ENCODE assay signal across 19 mouse cellular contexts in genomic region chr17:34975581-34976492, GRCm38 (mm10). TPM values are rescaled to one million over a fixed set of nuclear protein-coding genes. Genes with fewer than 3 reads are reported as not detected.
"Had no signal": no experiment of that assay in that cellular context is flagged by ENCODE, and none has a peak within 500 bp of the region (broad histone marks: within the 10 kb centered on the region; RNA-seq: fewer than 3 reads in every experiment).

No protein-coding gene starts in this region.

- H3K9me3 ChIP-seq: kidney, embryonic 15.5 days; limb, embryonic 12.5 days; lung, embryonic 15.5 days; megakaryocyte, embryonic 14.5 days; neural tube, embryonic 13.5 days had no signal

- H3K9ac ChIP-seq: kidney, embryonic 15.5 days; limb, embryonic 12.5 days; lung, embryonic 15.5 days; neural tube, embryonic 13.5 days had no signal

- DNase-seq: kidney, postnatal 14 days; liver; lung, postnatal 14 days; right cerebral cortex, postnatal 14 days; thymus, adult 18-20 months; thymus, postnatal 14 days had no signal

- ATAC-seq: midbrain, embryonic 16.5 days had no signal

- H3K36me3 ChIP-seq: limb, embryonic 12.5 days; lung, embryonic 15.5 days; neural tube, embryonic 13.5 days had no signal

- H3K27me3 ChIP-seq: kidney, embryonic 15.5 days; limb, embryonic 12.5 days; lung, embryonic 15.5 days had no signal

- H3K4me3 ChIP-seq: kidney, embryonic 15.5 days; limb, embryonic 12.5 days; lung, embryonic 15.5 days; megakaryocyte, embryonic 14.5 days; neural tube, embryonic 13.5 days had no signal

- H3K27ac ChIP-seq: kidney, embryonic 15.5 days; limb, embryonic 12.5 days; lung, embryonic 15.5 days; macrophage; neural tube, embryonic 13.5 days had no signal

- H3K4me2 ChIP-seq: kidney, embryonic 15.5 days; limb, embryonic 12.5 days; lung, embryonic 15.5 days; midbrain, embryonic 11.5 days; neural tube, embryonic 13.5 days had no signal

RNA-seq across cellular contexts. Expression of gene Gm20481, which starts 6.1 kb away (rescaled TPM):
- total RNA-seq: layer of hippocampus, postnatal 25 days; left cerebral cortex, adult 8-10 months; left cerebral cortex, postnatal 36 days had no signal
- polyA plus RNA-seq: kidney, embryonic 15.5 days; limb, embryonic 12.5 days; liver, embryonic 16.5 days; lung, embryonic 15.5 days; macrophage; midbrain, embryonic 11.5 days; midbrain, embryonic 16.5 days; neural tube, embryonic 13.5 days; spleen, adult 2 months had no signal

RNA-seq across cellular contexts. Expression of gene Hspa1b, which starts 16.8 kb away (rescaled TPM):
- polyA plus RNA-seq: limb, embryonic 12.5 days; liver, embryonic 16.5 days had no signal
